Mouse (Mus musculus) heart, embryonic 11.5 days (tissue): Measurements from ENCODE around the gene Slc39a11. TPM values are rescaled to one million over a fixed set of nuclear protein-coding genes. Genes with fewer than 3 reads are reported as not detected.
"Not testable (repeated sequence)": the region's sequence is repeated elsewhere in the genome, so short reads cannot be mapped to it uniquely, and the experiment has no call there.

ENCODE experiments used
- ATAC-seq: fragments of 200-750 bp; cut with Nextera tagmentation; replicated peaks from 2 replicates; pipeline ENCODE4 v1.8.0; 2017; ENCODE audit warnings: moderate library complexity; ENCODE audit not compliant: insufficient number of reproducible peaks, low FRiP score, low TSS enrichment
- H3K27ac ChIP-seq: fragments of 300-500 bp; sonication (generic); 2 replicates; pipeline ENCODE4 v1.5.1; 2014; ENCODE audit warnings: mild to moderate bottlenecking, low read depth, low read length
- H3K27me3 ChIP-seq: fragments of 300-500 bp; sonication (generic); 2 replicates; pipeline ENCODE4 v1.6.1; 2014; ENCODE audit warnings: mild to moderate bottlenecking, low read length, mixed read lengths; ENCODE audit not compliant: control insufficient read depth, insufficient read depth
- H3K36me3 ChIP-seq: fragments of 300-500 bp; sonication (generic); 2 replicates; pipeline ENCODE4 v1.6.1; 2014; ENCODE audit warnings: mild to moderate bottlenecking, low read length, moderate library complexity, mixed read lengths; ENCODE audit not compliant: control insufficient read depth, insufficient read depth
- H3K4me1 ChIP-seq: fragments of 300-500 bp; sonication (generic); 2 replicates; pipeline ENCODE4 v1.6.1; 2014; ENCODE audit warnings: low read length; ENCODE audit not compliant: control insufficient read depth, insufficient read depth
- H3K4me2 ChIP-seq: fragments of 300-500 bp; sonication (generic); 2 replicates; pipeline ENCODE4 v1.6.1; 2014; ENCODE audit warnings: mild to moderate bottlenecking, moderate library complexity
- H3K4me3 ChIP-seq: fragments of 300-500 bp; sonication (generic); 2 replicates; pipeline ENCODE4 v1.5.1; 2014; ENCODE audit warnings: low read depth, low read length
- H3K9ac ChIP-seq: fragments of 300-500 bp; sonication (generic); 2 replicates; pipeline ENCODE4 v1.6.1; 2014; ENCODE audit warnings: mild to moderate bottlenecking, low read depth, low read length, moderate library complexity
- H3K9me3 ChIP-seq: fragments of 300-500 bp; sonication (generic); replicated peaks from 2 replicates; pipeline ENCODE4 v1.6.1; 2016; ENCODE audit warnings: low read length; ENCODE audit not compliant: control insufficient read depth
- WGBS: fragments of 180-500 bp; shearing (Covaris S2); extraction: QIAGEN DNeasy Blood & Tissue Kit; methylation state at CpG from one replicate; pipeline ENCODE4 v1.1.7; 2014; ENCODE audit not compliant: insufficient replicate concordance; 5-methylcytosine and 5-hydroxymethylcytosine counted together
- polyA plus RNA-seq: library from polyadenylated mRNA; unstranded; fragments of >200 nt; fragmentation: Nextera tagmentation; extraction: Ambion mirVana; gene quantifications from 2 replicates; pipeline ENCODE4 v1.2.1, GENCODE M21; 2014

Slc39a11 gene
- polyA plus RNA-seq, 1 experiment from 2014 or later: 17.1 TPM

- H3K9ac ChIP-seq: no peak overlapping the region
- no peak overlapping the region for H3K27ac ChIP-seq
- no peaks in the 10 kb centered on the region for H3K4me1 ChIP-seq
- H3K4me2 ChIP-seq: no peak overlapping the region
- no peaks in the 10 kb centered on the region for H3K36me3 ChIP-seq
- H3K4me3 ChIP-seq: no peak overlapping the region
- H3K9me3 ChIP-seq: no peaks in the 10 kb centered on the region
- 58% methylated on average over 3 of the region's 3 CpGs for WGBS
- no peaks in the 10 kb centered on the region for H3K27me3 ChIP-seq
- no peak for ATAC-seq
These were observed 60.9 kb downstream of the Slc39a11 start for GRCm38 (mm10) chr11:113588936-113589335.

- H3K9me3 ChIP-seq: no peaks in the 10 kb centered on the region
- no peak for ATAC-seq
- H3K4me3 ChIP-seq: no peak overlapping the region
- H3K4me2 ChIP-seq: no peak overlapping the region
- H3K27ac ChIP-seq: no peak overlapping the region
- H3K9ac ChIP-seq: no peak overlapping the region
- WGBS: 61% methylated on average over 6 of the region's 6 CpGs
- H3K36me3 ChIP-seq: no peaks in the 10 kb centered on the region
- no peaks in the 10 kb centered on the region for H3K4me1 ChIP-seq
- no peaks in the 10 kb centered on the region for H3K27me3 ChIP-seq
These were observed 63.5 kb downstream of the Slc39a11 start for GRCm38 (mm10) chr11:113586423-113586822.

GRCm38 (mm10) chr11:113583879-113584661 is 65.8 kb downstream of the Slc39a11 start:
- Histone ChIP-seq H3K9ac (no peak overlapping the region), H3K4me2 (no peak overlapping the region), H3K4me3 (no peak overlapping the region), H3K36me3 (no peaks in the 10 kb centered on the region), H3K27me3 (no peaks in the 10 kb centered on the region), H3K9me3 (no peaks in the 10 kb centered on the region), H3K4me1 (no peaks in the 10 kb centered on the region), H3K27ac (no peak overlapping the region)
- 53% methylated on average over 11 of the region's 11 CpGs for WGBS
- no peak for ATAC-seq

- Histone ChIP-seq H3K9me3 (no peaks in the 10 kb centered on the region), H3K36me3 (no peaks in the 10 kb centered on the region), H3K9ac (no peak overlapping the region), H3K4me1 (0 out of 2 replicates have a peak, but pooled peaks cover 2% of the 10 kb centered on the region), H3K4me3 (no peak overlapping the region), H3K4me2 (no peak overlapping the region), H3K27me3 (no peaks in the 10 kb centered on the region), H3K27ac (no peak overlapping the region)
- no peak for ATAC-seq
- 81% methylated on average over 4 of the region's 4 CpGs for WGBS
These were observed 72.7 kb downstream of the Slc39a11 start for GRCm38 (mm10) chr11:113577221-113577620.

GRCm38 (mm10) chr11:113572641-113573040 is 77.2 kb downstream of the Slc39a11 start:
- Histone ChIP-seq H3K27ac (no peak overlapping the region), H3K27me3 (no peaks in the 10 kb centered on the region), H3K36me3 (no peaks in the 10 kb centered on the region), H3K4me2 (no peak overlapping the region), H3K4me3 (no peak overlapping the region), H3K9me3 (no peaks in the 10 kb centered on the region), H3K9ac (no peak overlapping the region), H3K4me1 (0 out of 2 replicates have a peak, but pooled peaks cover 2% of the 10 kb centered on the region)
- 65% methylated on average over 6 of the region's 6 CpGs for WGBS
- ATAC-seq: no peak

- Histone ChIP-seq H3K4me2 (no peak overlapping the region), H3K4me1 (0 out of 2 replicates have a peak, but pooled peaks cover 2% of the 10 kb centered on the region), H3K27ac (no peak overlapping the region), H3K4me3 (no peak overlapping the region), H3K36me3 (no peaks in the 10 kb centered on the region), H3K9ac (no peak overlapping the region), H3K9me3 (no peaks in the 10 kb centered on the region), H3K27me3 (no peaks in the 10 kb centered on the region)
- ATAC-seq: no peak
These were observed 78.3 kb downstream of the Slc39a11 start for GRCm38 (mm10) chr11:113571616-113572015.

- no peaks in the 10 kb centered on the region for H3K9me3 ChIP-seq
- H3K36me3 ChIP-seq: no peaks in the 10 kb centered on the region
- H3K4me1 ChIP-seq: peaks cover 17% of the 10 kb centered on the region; the same call in 1 of the 2 replicates
- ATAC-seq: no peak
- H3K4me3 ChIP-seq: no peak overlapping the region
- H3K9ac ChIP-seq: no peak overlapping the region
- H3K27me3 ChIP-seq: no peaks in the 10 kb centered on the region
- H3K4me2 ChIP-seq: no peak overlapping the region
- H3K27ac ChIP-seq: no peak overlapping the region
- WGBS: 68% methylated on average over 1 of the region's 1 CpGs
These were observed 80.9 kb downstream of the Slc39a11 start for GRCm38 (mm10) chr11:113568999-113569398.

GRCm38 (mm10) chr11:113567926-113568325 is 82.0 kb downstream of the Slc39a11 start:
- H3K4me2 ChIP-seq, H3K27me3 ChIP-seq, H3K36me3 ChIP-seq, H3K4me3 ChIP-seq, ATAC-seq, H3K9ac ChIP-seq, H3K27ac ChIP-seq, H3K9me3 ChIP-seq: not testable (repeated sequence)
- WGBS: 71% methylated on average over 2 of the region's 2 CpGs
- H3K4me1 ChIP-seq: peaks cover 17% of the 10 kb centered on the region; the same call in 1 of the 2 replicates
